Mouse (Mus musculus): ENCODE measurements at regions not wholly inside any gene's neighbourhood (a gene's known extent, or its start where the extent isn't known, plus 50 kb on each side); places are given as distances from the start of the nearest gene placed in this dataset.

DNA sequence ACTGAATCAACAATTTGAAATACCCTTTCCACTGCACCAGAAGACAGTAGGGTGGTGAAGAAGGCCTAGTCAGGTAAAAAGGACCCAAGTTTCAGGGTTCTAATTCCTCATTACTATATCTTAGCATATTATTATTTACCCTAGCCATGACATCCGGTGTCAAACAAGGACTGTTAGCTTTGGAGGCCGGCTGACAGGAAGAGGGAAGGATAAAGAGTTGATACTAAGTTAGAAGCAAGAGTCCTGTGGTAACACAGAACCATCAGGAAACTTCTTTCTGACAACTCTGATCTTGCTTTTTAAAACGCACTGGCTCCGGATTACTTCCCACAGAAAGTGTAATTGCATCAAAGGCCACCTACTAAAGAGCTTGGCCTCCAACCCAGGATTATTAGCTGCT lies 230.6 kb upstream of the Adgrl2 start:
- WGBS = 78% methylated on average over 4 of the region's 4 CpGs

DNA sequence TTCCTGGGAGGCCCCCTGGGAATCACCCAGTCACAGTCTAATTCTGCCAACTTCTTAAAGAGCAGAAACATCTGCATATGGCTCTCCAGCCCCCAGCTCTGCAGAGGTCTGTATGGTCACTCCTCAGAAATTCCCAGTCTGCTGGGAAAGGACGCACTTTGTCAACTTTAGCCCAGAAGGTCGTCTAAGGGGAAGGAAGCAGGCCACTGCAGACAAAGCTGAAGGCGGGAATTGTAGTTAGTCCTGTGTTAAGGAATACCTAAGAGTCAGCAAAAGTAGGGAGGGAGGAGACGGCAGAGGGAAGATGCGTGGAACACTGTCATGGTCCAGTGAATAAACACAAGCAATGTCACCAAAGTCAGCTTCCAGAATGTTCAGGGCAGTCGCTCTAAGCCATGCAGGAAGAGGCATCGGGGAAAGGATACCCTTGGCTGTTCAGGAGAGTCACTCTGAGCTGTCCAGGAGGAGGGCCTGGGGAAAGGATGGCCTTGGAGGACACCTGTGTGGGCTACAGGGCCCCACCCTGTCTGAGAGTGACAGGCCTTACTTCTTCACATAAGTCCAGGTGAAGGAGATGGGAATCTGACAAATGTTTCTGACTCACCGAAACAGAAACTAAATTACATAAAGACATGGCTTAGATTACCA lies 230.1 kb upstream of the Adgrl2 start:
- Histone ChIP-seq H3K4me1 (ENCODE audit: control insufficient read depth, insufficient read depth, low read length) (no peaks in the 10 kb centered on the region), H3K9me3 (ENCODE audit: control insufficient read depth, low read length) (no peaks in the 10 kb centered on the region), H3K27ac (ENCODE audit: low read depth, low read length) (no peak overlapping the region), H3K4me2 (ENCODE audit: low read depth, low read length) (no peak overlapping the region), H3K27me3 (ENCODE audit: control insufficient read depth, insufficient read depth, low read length) (no peaks in the 10 kb centered on the region), H3K4me3 (ENCODE audit: low read depth, low read length) (no peak overlapping the region), H3K9ac (replicated peaks; ENCODE audit: low read depth, low read length) (no peak overlapping the region), H3K36me3 (ENCODE audit: control insufficient read depth, insufficient read depth, low read length) (no peaks in the 10 kb centered on the region)
- WGBS = 57% methylated on average over 8 of the region's 8 CpGs
- no peak for ATAC-seq (ENCODE audit: low read depth)

More for the DNA sequence above, 230.6 kb upstream of the Adgrl2 start:
- Histone ChIP-seq H3K4me3 (ENCODE audit: low read depth, low read length) (no peak overlapping the region), H3K4me1 (ENCODE audit: control insufficient read depth, insufficient read depth, low read length) (no peaks in the 10 kb centered on the region), H3K36me3 (ENCODE audit: control insufficient read depth, insufficient read depth, low read length) (no peaks in the 10 kb centered on the region), H3K27ac (ENCODE audit: low read depth, low read length) (no peak overlapping the region), H3K4me2 (ENCODE audit: low read depth, low read length) (no peak overlapping the region), H3K9ac (replicated peaks; ENCODE audit: low read depth, low read length) (no peak overlapping the region), H3K27me3 (ENCODE audit: control insufficient read depth, insufficient read depth, low read length) (no peaks in the 10 kb centered on the region), H3K9me3 (ENCODE audit: control insufficient read depth, low read length) (no peaks in the 10 kb centered on the region)
- ATAC-seq (ENCODE audit: low read depth) = no peak

DNA sequence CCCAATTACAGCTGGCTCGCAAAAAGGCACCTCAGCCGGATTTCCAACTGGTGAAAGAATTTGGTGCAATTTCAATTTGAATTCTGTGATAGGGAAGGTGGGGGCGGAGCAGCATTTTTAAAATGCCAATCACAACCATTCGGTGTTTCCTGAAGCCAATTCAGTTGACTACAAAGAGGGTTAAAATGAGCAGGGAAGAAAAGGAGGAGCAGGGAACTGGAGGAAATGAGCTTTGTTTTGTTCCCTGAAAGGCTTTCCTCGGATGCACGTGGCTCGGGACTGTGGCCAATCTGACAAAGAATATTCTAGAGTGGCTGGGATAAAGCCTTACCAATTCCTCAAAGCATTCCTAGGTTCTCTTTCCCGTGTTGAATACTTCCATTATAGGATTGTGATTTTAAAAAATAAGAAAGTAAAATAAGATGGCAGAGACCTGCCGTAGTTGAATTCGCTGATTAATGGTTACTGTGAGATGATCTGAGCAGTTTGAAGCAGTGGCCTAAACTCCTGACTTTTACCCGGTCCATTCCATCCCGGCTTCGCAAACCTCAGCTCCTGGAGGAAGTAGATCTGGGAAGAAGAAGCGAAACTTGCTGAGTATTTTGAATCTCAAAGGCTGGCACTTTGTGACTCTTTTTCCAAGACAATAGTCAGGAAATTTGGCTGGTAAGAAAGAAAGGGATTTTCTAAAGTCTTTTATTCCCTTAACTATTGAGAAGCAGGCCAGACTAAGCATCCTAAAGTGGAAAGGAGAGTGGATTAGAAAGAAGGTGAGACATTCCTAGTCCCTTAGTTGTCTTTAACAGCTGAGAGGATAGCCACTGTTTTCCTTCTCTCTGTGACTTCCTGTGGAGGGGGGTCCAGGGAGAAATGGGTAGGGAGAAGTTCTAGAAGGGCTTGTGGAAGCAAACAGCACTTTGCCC lies 229.3 kb upstream of the Adgrl2 start:
- no peaks in the 10 kb centered on the region for H3K36me3 ChIP-seq (ENCODE audit: control insufficient read depth, insufficient read depth, low read length)
- ATAC-seq (ENCODE audit: low read depth) = no peak
- H3K9me3 ChIP-seq (ENCODE audit: control insufficient read depth, low read length) = no peaks in the 10 kb centered on the region
- H3K4me1 ChIP-seq (ENCODE audit: control insufficient read depth, insufficient read depth, low read length) = no peaks in the 10 kb centered on the region
- H3K4me2 ChIP-seq (ENCODE audit: low read depth, low read length) = no peak overlapping the region
- no peak overlapping the region for H3K4me3 ChIP-seq (ENCODE audit: low read depth, low read length)
- no peak overlapping the region for H3K9ac ChIP-seq (replicated peaks; ENCODE audit: low read depth, low read length)
- H3K27ac ChIP-seq (ENCODE audit: low read depth, low read length) = no peak overlapping the region
- 36% methylated on average over 14 of the region's 14 CpGs for WGBS
- H3K27me3 ChIP-seq (ENCODE audit: control insufficient read depth, insufficient read depth, low read length) = no peaks in the 10 kb centered on the region

DNA sequence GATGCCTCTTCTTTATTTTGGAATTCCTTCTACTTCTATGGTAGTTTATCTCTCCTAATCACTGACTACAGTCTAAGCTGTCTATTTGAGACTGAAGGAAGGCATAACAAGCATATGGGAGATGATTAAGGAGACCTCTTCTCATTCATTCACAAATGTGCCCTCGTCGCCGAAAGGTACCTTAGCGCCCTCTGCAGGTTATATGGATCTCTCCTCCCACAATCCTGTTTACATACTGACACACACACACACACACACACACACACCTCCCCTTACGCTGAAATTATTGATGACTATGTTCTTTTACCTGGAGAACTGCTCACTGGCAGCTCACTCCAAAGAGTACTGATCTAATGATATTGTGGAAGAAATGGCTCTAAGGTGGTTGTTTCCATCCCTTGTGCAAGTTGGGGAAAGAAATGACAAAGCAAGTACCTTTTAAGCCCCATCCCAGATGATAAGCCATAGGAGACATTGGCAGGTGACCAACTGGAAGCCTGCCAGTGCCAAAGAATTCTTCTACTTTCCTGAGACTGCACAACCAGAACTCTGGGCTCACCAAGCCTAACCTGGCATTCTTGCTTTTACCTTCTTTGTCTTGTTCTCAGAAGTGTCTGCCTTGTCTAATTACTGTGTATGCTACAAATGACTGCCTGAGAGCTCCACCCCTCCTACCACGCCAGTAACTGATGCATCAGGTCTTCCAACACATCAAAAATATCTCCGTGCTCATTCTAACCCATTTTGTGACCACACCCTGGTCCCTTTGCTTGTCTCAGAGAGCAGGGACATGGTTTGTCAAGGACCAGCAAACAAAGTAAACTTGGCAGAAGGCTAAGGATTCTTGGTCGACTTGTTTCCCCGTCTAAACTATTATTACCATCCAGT lies 227.8 kb upstream of the Adgrl2 start:
- no peak overlapping the region for H3K4me2 ChIP-seq (ENCODE audit: low read depth, low read length)
- H3K9me3 ChIP-seq (ENCODE audit: control insufficient read depth, low read length) = no peaks in the 10 kb centered on the region
- H3K27me3 ChIP-seq (ENCODE audit: control insufficient read depth, insufficient read depth, low read length) = no peaks in the 10 kb centered on the region
- no peak overlapping the region for H3K9ac ChIP-seq (replicated peaks; ENCODE audit: low read depth, low read length)
- 94% methylated on average over 9 of the region's 9 CpGs for WGBS
- H3K36me3 ChIP-seq (ENCODE audit: control insufficient read depth, insufficient read depth, low read length) = no peaks in the 10 kb centered on the region
- H3K4me3 ChIP-seq (ENCODE audit: low read depth, low read length) = no peak overlapping the region
- ATAC-seq (ENCODE audit: low read depth) = no peak
- H3K4me1 ChIP-seq (ENCODE audit: control insufficient read depth, insufficient read depth, low read length) = no peaks in the 10 kb centered on the region
- no peak overlapping the region for H3K27ac ChIP-seq (ENCODE audit: low read depth, low read length)

DNA sequence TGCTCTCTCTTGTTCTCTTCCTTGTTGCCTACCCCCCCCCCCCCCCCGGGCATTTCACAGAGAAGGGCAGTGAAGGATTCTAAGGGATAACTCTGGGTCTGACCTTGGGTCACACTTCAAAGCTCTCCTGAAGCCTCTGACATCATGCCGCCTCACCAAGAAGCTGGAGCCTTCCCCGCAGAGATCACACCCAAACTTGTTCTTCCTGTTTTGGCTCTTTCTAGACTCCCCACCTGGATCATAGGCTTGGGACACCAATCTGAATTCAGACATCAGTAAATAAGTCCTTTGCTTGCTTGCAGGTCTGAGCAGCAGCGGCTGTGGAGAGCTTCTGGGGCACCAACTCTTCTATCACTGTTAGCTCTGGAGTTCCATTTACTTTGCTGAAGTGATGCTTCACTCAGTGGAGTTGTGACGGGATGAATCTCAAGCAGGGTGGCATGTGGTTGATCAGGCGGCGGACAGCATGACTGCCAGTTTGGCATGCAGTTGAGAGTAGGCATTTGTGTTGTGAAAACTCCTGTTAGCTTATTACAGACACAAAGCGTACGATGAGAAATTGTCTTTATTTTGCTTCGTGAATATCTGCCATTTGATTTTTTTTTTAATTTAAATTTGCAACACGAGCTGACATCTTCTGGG lies 226.5 kb upstream of the Adgrl2 start:
- ATAC-seq (ENCODE audit: low read depth) = no peak
- H3K27ac ChIP-seq (ENCODE audit: low read depth, low read length) = no peak overlapping the region
- no peak overlapping the region for H3K4me2 ChIP-seq (ENCODE audit: low read depth, low read length)
- no peaks in the 10 kb centered on the region for H3K27me3 ChIP-seq (ENCODE audit: control insufficient read depth, insufficient read depth, low read length)
- no peak overlapping the region for H3K9ac ChIP-seq (replicated peaks; ENCODE audit: low read depth, low read length)
- H3K4me1 ChIP-seq (ENCODE audit: control insufficient read depth, insufficient read depth, low read length) = no peaks in the 10 kb centered on the region
- H3K36me3 ChIP-seq (ENCODE audit: control insufficient read depth, insufficient read depth, low read length) = no peaks in the 10 kb centered on the region
- H3K9me3 ChIP-seq (ENCODE audit: control insufficient read depth, low read length) = no peaks in the 10 kb centered on the region
- no peak overlapping the region for H3K4me3 ChIP-seq (ENCODE audit: low read depth, low read length)
- 86% methylated on average over 10 of the region's 11 CpGs for WGBS

DNA sequence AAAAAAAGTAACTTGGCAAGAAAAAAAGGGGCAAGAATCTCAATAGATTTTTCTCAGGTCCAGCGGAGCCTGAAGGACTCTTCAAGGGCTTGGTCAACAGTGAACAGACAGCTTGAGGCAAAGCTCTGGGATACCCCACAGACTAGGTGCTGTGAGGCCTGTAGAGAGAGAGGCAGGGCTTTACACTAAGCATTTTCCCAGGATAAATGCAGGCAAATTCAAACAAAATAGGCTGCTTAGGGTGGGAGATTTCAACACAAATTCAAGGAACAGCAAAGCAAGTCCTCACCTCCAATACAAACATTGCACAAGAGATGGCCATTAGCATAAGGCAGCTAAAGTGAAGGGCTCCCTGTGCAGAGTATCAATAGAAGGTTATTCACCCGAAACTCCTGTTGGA lies 225.3 kb upstream of the Adgrl2 start:
- H3K4me2 ChIP-seq (ENCODE audit: low read depth, low read length) = no peak overlapping the region

DNA sequence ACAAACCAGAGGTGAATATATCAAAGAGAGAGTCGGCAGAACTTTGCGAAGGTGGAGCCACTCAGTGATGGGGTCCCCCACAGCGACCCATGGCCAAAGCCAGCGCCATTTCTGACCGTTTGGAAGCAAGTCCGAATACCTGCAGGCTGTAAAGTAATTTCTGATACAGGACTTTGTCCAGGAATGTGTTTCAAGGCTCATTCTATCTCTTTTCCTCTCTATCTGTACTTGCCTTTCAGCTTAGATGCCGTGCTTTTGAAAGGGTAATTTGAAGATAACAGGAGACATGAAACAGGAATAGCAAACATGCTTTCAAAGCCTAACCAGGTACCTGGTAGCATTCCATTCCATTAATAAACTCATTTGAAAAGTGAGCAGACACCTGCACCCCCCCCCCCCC lies 221.6 kb upstream of the Adgrl2 start:
- H3K9ac ChIP-seq (replicated peaks; ENCODE audit: low read depth, low read length) = no peak overlapping the region
- no peak overlapping the region for H3K27ac ChIP-seq (ENCODE audit: low read depth, low read length)
- no peaks in the 10 kb centered on the region for H3K27me3 ChIP-seq (ENCODE audit: control insufficient read depth, insufficient read depth, low read length)
- 89% methylated on average over 7 of the region's 7 CpGs for WGBS
- no peak for ATAC-seq (ENCODE audit: low read depth)
- no peaks in the 10 kb centered on the region for H3K9me3 ChIP-seq (ENCODE audit: control insufficient read depth, low read length)
- no peak overlapping the region for H3K4me2 ChIP-seq (ENCODE audit: low read depth, low read length)
- H3K4me3 ChIP-seq (ENCODE audit: low read depth, low read length) = no peak overlapping the region
- no peaks in the 10 kb centered on the region for H3K4me1 ChIP-seq (ENCODE audit: control insufficient read depth, insufficient read depth, low read length)
- H3K36me3 ChIP-seq (ENCODE audit: control insufficient read depth, insufficient read depth, low read length) = no peaks in the 10 kb centered on the region

More for the DNA sequence above, 225.3 kb upstream of the Adgrl2 start:
- no peak overlapping the region for H3K4me3 ChIP-seq (ENCODE audit: low read depth, low read length)
- no peaks in the 10 kb centered on the region for H3K27me3 ChIP-seq (ENCODE audit: control insufficient read depth, insufficient read depth, low read length)
- H3K9me3 ChIP-seq (ENCODE audit: control insufficient read depth, low read length) = no peaks in the 10 kb centered on the region
- 80% methylated on average over 2 of the region's 2 CpGs for WGBS
- no peak overlapping the region for H3K9ac ChIP-seq (replicated peaks; ENCODE audit: low read depth, low read length)
- ATAC-seq (ENCODE audit: low read depth) = no peak
- H3K36me3 ChIP-seq (ENCODE audit: control insufficient read depth, insufficient read depth, low read length) = no peaks in the 10 kb centered on the region
- no peak overlapping the region for H3K27ac ChIP-seq (ENCODE audit: low read depth, low read length)
- no peaks in the 10 kb centered on the region for H3K4me1 ChIP-seq (ENCODE audit: control insufficient read depth, insufficient read depth, low read length)

DNA sequence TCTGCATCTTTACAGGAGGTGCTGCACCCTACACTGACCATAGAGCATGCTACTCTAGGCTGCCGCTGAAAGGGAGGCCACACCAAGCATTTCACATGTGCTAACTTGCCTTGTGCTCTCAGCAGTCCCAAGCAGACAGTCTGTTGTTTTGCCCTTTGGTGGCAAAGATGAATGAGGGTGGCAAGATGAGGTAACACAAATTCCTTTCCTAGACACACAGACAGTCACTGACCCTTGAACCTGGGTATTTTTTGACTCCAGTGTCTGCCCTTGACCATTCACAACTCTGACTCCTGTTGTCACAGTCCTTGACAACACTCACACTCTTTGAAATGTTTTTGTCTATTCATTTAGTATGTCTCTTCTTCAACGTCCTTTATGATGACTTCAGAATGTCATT lies 218.9 kb upstream of the Adgrl2 start:
- H3K4me2 ChIP-seq (ENCODE audit: low read depth, low read length) = no peak overlapping the region
- H3K27me3 ChIP-seq (ENCODE audit: control insufficient read depth, insufficient read depth, low read length) = no peaks in the 10 kb centered on the region
- no peak overlapping the region for H3K27ac ChIP-seq (ENCODE audit: low read depth, low read length)
- H3K4me1 ChIP-seq (ENCODE audit: control insufficient read depth, insufficient read depth, low read length) = no peaks in the 10 kb centered on the region
- no peaks in the 10 kb centered on the region for H3K9me3 ChIP-seq (ENCODE audit: control insufficient read depth, low read length)
- no peak for ATAC-seq (ENCODE audit: low read depth)
- no peaks in the 10 kb centered on the region for H3K36me3 ChIP-seq (ENCODE audit: control insufficient read depth, insufficient read depth, low read length)
- no peak overlapping the region for H3K9ac ChIP-seq (replicated peaks; ENCODE audit: low read depth, low read length)
- 84% methylated on average over 2 of the region's 2 CpGs for WGBS
- H3K4me3 ChIP-seq (ENCODE audit: low read depth, low read length) = no peak overlapping the region
